Mouse (Mus musculus) T-cell, adult 2 months (primary cell): ENCODE results near the gene Dlg3.

ENCODE experiments used
- DNase-seq: peaks from one replicate; pipeline ENCODE4 v3.0.0; 2022; ENCODE audit warnings: low spot score

The Dlg3 gene

GRCm38 (mm10) chrX:100767181-100767884, at the start of gene Dlg3:
Gene Dlg3 (plus strand): TSS chrX:100767722.
- peak; percentile 19 for DNase-seq

- DNase-seq = no peak
Measured at GRCm38 (mm10) chrX:100728947-100729346, 38.6 kb upstream of the Dlg3 start.

- no peak for DNase-seq
Measured at GRCm38 (mm10) chrX:100729665-100730188, 37.8 kb upstream of the Dlg3 start, which contains the start of gene Gdpd2. Gene Gdpd2 (plus strand): TSS chrX:100729873.

GRCm38 (mm10) chrX:100730266-100730665, 37.3 kb upstream of the Dlg3 start:
- no peak for DNase-seq

GRCm38 (mm10) chrX:100734359-100734758, 33.2 kb upstream of the Dlg3 start:
- DNase-seq = no peak

GRCm38 (mm10) chrX:100738918-100739317, 28.6 kb upstream of the Dlg3 start:
- DNase-seq = no peak

- no peak for DNase-seq
Measured at GRCm38 (mm10) chrX:100739443-100739842, 28.1 kb upstream of the Dlg3 start.

- no peak for DNase-seq
Measured at GRCm38 (mm10) chrX:100740785-100741184, 26.7 kb upstream of the Dlg3 start.

GRCm38 (mm10) chrX:100741940-100742339, 25.6 kb upstream of the Dlg3 start:
- peak; percentile 20 for DNase-seq

GRCm38 (mm10) chrX:100765855-100766254, 1.7 kb upstream of the Dlg3 start:
- DNase-seq = no peak

GRCm38 (mm10) chrX:100767885-100768626, 534 bp downstream of the Dlg3 start:
- DNase-seq = no peak

GRCm38 (mm10) chrX:100769281-100769680, 1.8 kb downstream of the Dlg3 start:
- DNase-seq = no peak

GRCm38 (mm10) chrX:100774341-100774811, 6.9 kb downstream of the Dlg3 start:
- peak; percentile 50 for DNase-seq

- no peak for DNase-seq
Measured at GRCm38 (mm10) chrX:100775405-100775804, 7.9 kb downstream of the Dlg3 start.

GRCm38 (mm10) chrX:100776494-100776893, 9.0 kb downstream of the Dlg3 start:
- peak; percentile 32 for DNase-seq

- peak; percentile 64 for DNase-seq
Measured at GRCm38 (mm10) chrX:100776985-100777654, 9.6 kb downstream of the Dlg3 start.

- DNase-seq = no peak
Measured at GRCm38 (mm10) chrX:100777655-100778234, 10.2 kb downstream of the Dlg3 start.

GRCm38 (mm10) chrX:100778397-100778796, 10.9 kb downstream of the Dlg3 start:
- DNase-seq = no peak

GRCm38 (mm10) chrX:100789322-100789721, 21.8 kb downstream of the Dlg3 start:
- peak; percentile 50 for DNase-seq

GRCm38 (mm10) chrX:100796041-100796740, 28.7 kb downstream of the Dlg3 start:
- DNase-seq = no peak

- no peak for DNase-seq
Measured at GRCm38 (mm10) chrX:100796741-100797090, 29.2 kb downstream of the Dlg3 start.
